9 mouse cellular contexts compared by ENCODE assay signal in the genomic region with DNA sequence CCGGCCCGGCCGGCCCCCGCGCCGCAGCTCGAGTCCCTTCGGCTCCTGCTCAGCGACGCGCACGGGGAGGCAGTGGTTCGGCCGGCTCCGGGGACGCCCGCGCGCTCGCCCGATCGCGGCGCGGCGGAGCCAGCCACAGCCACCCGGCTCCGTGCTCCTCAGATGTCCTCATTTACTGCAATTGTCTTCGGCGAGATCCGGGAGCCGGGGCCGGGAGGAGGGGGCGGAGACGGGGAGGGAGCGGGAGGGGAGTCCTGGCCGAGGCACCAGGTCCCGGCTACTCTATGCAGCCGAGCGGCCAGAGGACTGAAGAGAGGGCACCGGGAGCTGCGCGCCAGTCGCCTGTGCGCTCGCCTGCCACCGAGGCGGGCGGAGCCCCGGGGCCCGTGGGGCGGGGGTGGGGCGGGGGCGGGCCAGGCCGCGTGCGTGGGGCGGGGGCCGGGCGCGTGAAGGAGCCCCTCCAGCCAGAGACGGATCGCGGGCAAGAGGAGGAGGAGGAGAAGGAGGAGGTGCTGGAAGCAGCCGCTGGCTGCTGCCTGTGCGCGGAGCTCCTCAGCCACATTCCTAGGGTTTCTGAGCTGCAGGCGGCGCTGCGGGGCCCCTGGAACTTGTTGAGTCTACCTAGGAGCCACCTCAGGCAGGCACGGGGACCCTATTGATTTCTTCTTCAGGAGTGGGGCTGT. TPM values are rescaled to one million over a fixed set of nuclear protein-coding genes. Genes with fewer than 3 reads are reported as not detected.
A peak's percentile ranks its signal among the peaks of the same experiment; 100 is the strongest.
DNase-seq lines count a peak whose midpoint lies in the region; ATAC-seq and TF ChIP-seq lines count a peak whose summit lies in the region.
"Had no signal": no experiment of that assay in that cellular context is flagged by ENCODE, and none has a peak within 500 bp of the region (broad histone marks: within the 10 kb centered on the region; RNA-seq: fewer than 3 reads in every experiment).

A gene (minus strand): TSS at position 504 of the 683 bp plus-strand sequence.

- no peaks in the 10 kb centered on the region for H3K9me3 ChIP-seq in embryonic facial prominence, embryonic 14.5 days (ENCODE audit: control insufficient read depth, low read length)

- intact Hi-C loops in heart, postnatal 10 days (cut with DNase I): no loop called here

- TF ChIP-seq POLR2A in kidney, adult 2 months (IDR thresholded peaks at IDR 0.05; ENCODE audit: low read depth, low read length): no peak
- no peak for TF ChIP-seq POLR2A in lung, adult 2 months (IDR thresholded peaks at IDR 0.05; ENCODE audit: borderline replicate concordance, extremely low read depth, low read depth, low read length)
- no peak for TF ChIP-seq POLR2A in thymus, adult 2 months (IDR thresholded peaks at IDR 0.05; ENCODE audit: control insufficient read depth, extremely low read depth, insufficient read depth, low read length, poor library complexity)

- H3K9ac ChIP-seq in embryonic facial prominence, embryonic 14.5 days (ENCODE audit: low read depth, low read length): peak within 1 kb of the TSS; percentile 67

- peak within 1 kb of the TSS; percentile 33; the same call in 1 of the 2 replicates for H3K4me3 ChIP-seq in kidney, adult 2 months (ENCODE audit: insufficient read depth, low read depth, low read length)
- H3K4me3 ChIP-seq in embryonic facial prominence, embryonic 14.5 days (ENCODE audit: low read depth, low read length): peak within 1 kb of the TSS; percentile 57
- H3K4me3 ChIP-seq in lung, adult 2 months (replicated peaks; ENCODE audit: extremely low read depth, low read depth, low read length): peak within 1 kb of the TSS; percentile 27
- no peak within 1 kb of the TSS for H3K4me3 ChIP-seq in thymus, adult 2 months (ENCODE audit: control insufficient read depth, insufficient read depth, low read length)

- no peak for TF ChIP-seq CTCF in kidney, adult 2 months (conservative IDR thresholded peaks at IDR 0.05; ENCODE audit: insufficient read depth, insufficient read length, low read depth, low read length)
- TF ChIP-seq CTCF in lung, adult 2 months (IDR thresholded peaks at IDR 0.05; ENCODE audit: insufficient read depth, low read length): no peak
- TF ChIP-seq CTCF in thymus, adult 2 months (IDR thresholded peaks at IDR 0.05; ENCODE audit: borderline replicate concordance, control insufficient read depth, extremely low read depth, insufficient read depth, low read length, poor library complexity): no peak

- no peaks in the 10 kb centered on the region for H3K36me3 ChIP-seq in kidney, adult 2 months (ENCODE audit: control insufficient read depth, insufficient read depth, low read length)
- no peaks in the 10 kb centered on the region for H3K36me3 ChIP-seq in embryonic facial prominence, embryonic 14.5 days (ENCODE audit: control insufficient read depth, insufficient read depth, low read length)
- H3K36me3 ChIP-seq in thymus, adult 2 months (ENCODE audit: control insufficient read depth, insufficient read depth, low read length): no peaks in the 10 kb centered on the region

- WGBS in kidney, adult 2 months: 3% methylated on average over 70 of the region's 71 CpGs
- WGBS in embryonic facial prominence, embryonic 14.5 days: 0% methylated on average over 13 of the region's 71 CpGs
- 4% methylated on average over 56 of the region's 71 CpGs for WGBS in lung, adult 2 months
- 4% methylated on average over 54 of the region's 71 CpGs for WGBS in thymus, adult 2 months

- peak; percentile 13 for DNase-seq in kidney, adult 2 months
- no peak for DNase-seq in kidney, adult 8-10 months
- DNase-seq in embryonic facial prominence, embryonic 14.5 days (ENCODE audit: low spot score): peak; percentile 87
- DNase-seq in heart, postnatal 10 days: peak; percentile 43 to 49
- peak; percentile 67 to 69 for DNase-seq in layer of hippocampus, postnatal 14 days (ENCODE audit: low spot score in 2 of 2)
- peak; percentile 17 for DNase-seq in lung, adult 2 months
- peak; percentile 21 for DNase-seq in ovary, postnatal 14 days (ENCODE audit: low spot score)
- DNase-seq in thymus, adult 2 months: no peak

- no peaks in the 10 kb centered on the region for H3K4me1 ChIP-seq in kidney, adult 2 months (ENCODE audit: control insufficient read depth, insufficient read depth, low read length)
- H3K4me1 ChIP-seq in embryonic facial prominence, embryonic 14.5 days (ENCODE audit: control insufficient read depth, insufficient read depth, low read length): peaks cover 8% of the 10 kb centered on the region
- H3K4me1 ChIP-seq in lung, adult 2 months (ENCODE audit: control insufficient read depth, insufficient read depth, low read length): peaks cover 5% of the 10 kb centered on the region; the same call in 1 of the 2 replicates
- H3K4me1 ChIP-seq in thymus, adult 2 months (replicated peaks; ENCODE audit: control insufficient read depth, insufficient read depth, low read length): no peaks in the 10 kb centered on the region

- no peak within 1 kb of the TSS for H3K27ac ChIP-seq in kidney, adult 2 months (ENCODE audit: insufficient read depth, low read depth, low read length)
- no peak within 1 kb of the TSS; the same call in 1 of the 2 replicates for H3K27ac ChIP-seq in embryonic facial prominence, embryonic 14.5 days (replicated peaks; ENCODE audit: low read depth, low read length)
- no peak within 1 kb of the TSS for H3K27ac ChIP-seq in thymus, adult 2 months (ENCODE audit: control insufficient read depth, insufficient read depth, low read length)
- H3K27ac ChIP-seq: macrophage had no signal

- H3K27me3 ChIP-seq in kidney, adult 2 months (replicated peaks; ENCODE audit: control insufficient read depth, insufficient read depth, low read length): no peaks in the 10 kb centered on the region
- peaks cover 10% of the 10 kb centered on the region; the same call in 1 of the 2 replicates for H3K27me3 ChIP-seq in embryonic facial prominence, embryonic 14.5 days (replicated peaks; ENCODE audit: control insufficient read depth, insufficient read depth, low read length)
- no peaks in the 10 kb centered on the region; the same call in 1 of the 2 replicates for H3K27me3 ChIP-seq in thymus, adult 2 months (ENCODE audit: control insufficient read depth, insufficient read depth, low read length)

- ATAC-seq in embryonic facial prominence, embryonic 14.5 days (ENCODE audit: low read depth): peak; percentile 87

- H3K4me2 ChIP-seq in embryonic facial prominence, embryonic 14.5 days (ENCODE audit: low read depth, low read length): peak within 1 kb of the TSS; percentile 96

RNA-seq across cellular contexts. Expression of the gene that starts here (rescaled TPM):
- not detected in 2 replicates for polyA plus RNA-seq in kidney, adult 2 months (2012; rRNA removed)
- 2.6 and 3.2 TPM in 2 replicates for polyA plus RNA-seq in embryonic facial prominence, embryonic 14.5 days (2014; fragmentation: Nextera tagmentation; extraction: Ambion mirVana)
- total RNA-seq in heart, postnatal 10 days (2021): not detected
- 10 to 100 TPM; 15.7 to 15.8 TPM for total RNA-seq in layer of hippocampus, postnatal 14 days (2021)
- 0.29 and 0.82 TPM in 2 replicates for polyA plus RNA-seq in lung, adult 2 months (2012; rRNA removed)
- polyA plus RNA-seq in thymus, adult 2 months (2012; rRNA removed): not detected in 2 replicates
- polyA plus RNA-seq: macrophage had no signal

Comparison
In these comparisons a context has a peak if more than half of its experiments do, and no peak if none do; other contexts are left out.
1. RNA of the gene that starts here (total RNA-seq): 15.7 to 15.8 TPM in layer of hippocampus, postnatal 14 days; not detected in heart, postnatal 10 days; every median in the first group is over 10 times any median in the second.
2. Peak in DNase-seq and H3K4me3 ChIP-seq in kidney, adult 2 months; RNA of the gene not detected or under 1 TPM.
3. Peak in DNase-seq in heart, postnatal 10 days; RNA of the gene not detected or under 1 TPM.
4. Peak in DNase-seq and H3K4me3 ChIP-seq in lung, adult 2 months; RNA of the gene not detected or under 1 TPM.
5. DNase-seq: peak in embryonic facial prominence, embryonic 14.5 days (single experiment), layer of hippocampus, postnatal 14 days (2 of 2) and ovary, postnatal 14 days (single experiment); none in kidney, adult 8-10 months (0 of 2) and thymus, adult 2 months (single experiment).